Mouse (Mus musculus) olfactory bulb, adult 2 months (tissue): ENCODE measurements around the gene Selenbp1. TPM values are rescaled to one million over a fixed set of nuclear protein-coding genes. Genes with fewer than 3 reads are reported as not detected.
"Not testable (repeated sequence)": the region's sequence is repeated elsewhere in the genome, so short reads cannot be mapped to it uniquely, and the experiment has no call there.

Experiments used
- H3K27ac ChIP-seq: fragments of 200-500 bp; 2 replicates; pipeline ENCODE4 v1.5.1; 2012; ENCODE audit warnings: low read depth, low read length; ENCODE audit not compliant: insufficient read depth
- H3K4me1 ChIP-seq: fragments of 200-500 bp; 2 replicates; pipeline ENCODE4 v1.6.1; 2012; ENCODE audit warnings: low read length; ENCODE audit not compliant: control insufficient read depth, insufficient read depth
- H3K4me3 ChIP-seq: fragments of 200-500 bp; 2 replicates; pipeline ENCODE4 v1.5.1; 2012; ENCODE audit warnings: mild to moderate bottlenecking, low read depth, low read length, moderate library complexity; ENCODE audit not compliant: insufficient read depth
- CTCF ChIP-seq: fragments of 200-500 bp; IDR thresholded peaks from 2 replicates; pipeline ENCODE4 v1.5.1; 2012; ENCODE audit warnings: low read depth, mild to moderate bottlenecking, low read length, moderate library complexity; ENCODE audit not compliant: insufficient read depth
- POLR2A ChIP-seq: fragments of 200-500 bp; IDR thresholded peaks from 2 replicates; pipeline ENCODE4 v1.6.1; 2012; ENCODE audit warnings: mild to moderate bottlenecking, low read depth, low read length, moderate library complexity; ENCODE audit not compliant: insufficient read depth
- WGBS: fragments of 180-500 bp; shearing (Covaris S2); methylation state at CpG from one replicate; pipeline ENCODE4 v1.1.7; 2018; 5-methylcytosine and 5-hydroxymethylcytosine counted together
- polyA plus RNA-seq: library from polyadenylated mRNA; stranded (reverse); fragments of >200 nt; gene quantifications from 2 replicates; pipeline ENCODE4 v1.2.4, GENCODE M21; 2012; ENCODE audit warnings: low replicate concordance; ENCODE audit not compliant: missing spikeins, insufficient read depth, insufficient read length

Selenbp1 gene
- polyA plus RNA-seq = not detected in 2 replicates

GRCm38 (mm10) chr3:94932809-94933564 lies at the start of gene Selenbp1:
Gene Selenbp1 (plus strand): TSS chr3:94933056.
- Histone ChIP-seq H3K27ac (peak within 1 kb of the TSS; percentile 42; the same call in 1 of the 2 replicates), H3K4me3 (peak within 1 kb of the TSS; percentile 38), H3K4me1 (peaks cover 7% of the 10 kb centered on the region)
- 21% methylated on average over 16 of the region's 16 CpGs for WGBS
- TF ChIP-seq CTCF (no peak), POLR2A (0 out of 2 replicates have a peak, but pooled peaks have one; percentile 20)

- peaks cover 5% of the 10 kb centered on the region for H3K4me1 ChIP-seq
- peak within 1 kb of the TSS; percentile 63 for H3K27ac ChIP-seq
- TF ChIP-seq POLR2A = peak; percentile 73
- TF ChIP-seq CTCF = no peak
- peak within 1 kb of the TSS; percentile 88 for H3K4me3 ChIP-seq
- under 1% methylated on average over 61 of the region's 61 CpGs for WGBS
Measured at GRCm38 (mm10) chr3:94886316-94887224, 46.3 kb upstream of the Selenbp1 start, which contains the start of gene Psmb4. Gene Psmb4 (minus strand): TSS chr3:94886961.

DNA sequence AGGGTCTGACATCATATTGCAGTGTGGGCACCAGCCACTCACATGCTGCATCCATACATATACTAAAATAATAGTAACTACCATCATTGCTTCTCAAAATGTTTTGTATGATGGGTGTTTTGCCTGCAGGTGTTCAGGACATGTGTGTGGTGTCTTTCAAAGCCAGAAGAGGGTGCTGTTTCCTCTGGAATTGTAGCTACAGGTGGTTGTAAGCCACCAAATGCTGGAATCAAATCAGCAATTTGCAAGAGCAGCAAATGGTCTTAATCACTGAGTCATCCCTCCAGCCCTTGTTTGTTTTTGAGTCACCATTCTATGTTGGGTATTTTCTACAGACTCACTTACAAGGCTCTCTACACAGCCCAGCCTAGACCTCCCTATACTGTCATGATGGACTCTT lies 44.3 kb upstream of the Selenbp1 start:
- no peak overlapping the region for H3K27ac ChIP-seq
- TF ChIP-seq CTCF (no peak), POLR2A (no peak)
- H3K4me1 ChIP-seq = peaks cover 5% of the 10 kb centered on the region
- no peak overlapping the region for H3K4me3 ChIP-seq

GRCm38 (mm10) chr3:94894076-94894475 lies 38.8 kb upstream of the Selenbp1 start:
- WGBS = 65% methylated on average over 3 of the region's 3 CpGs
- no peak overlapping the region for H3K4me3 ChIP-seq
- H3K4me1 ChIP-seq = no peaks in the 10 kb centered on the region
- TF ChIP-seq CTCF = no peak
- no peak for TF ChIP-seq POLR2A
- H3K27ac ChIP-seq = no peak overlapping the region

DNA sequence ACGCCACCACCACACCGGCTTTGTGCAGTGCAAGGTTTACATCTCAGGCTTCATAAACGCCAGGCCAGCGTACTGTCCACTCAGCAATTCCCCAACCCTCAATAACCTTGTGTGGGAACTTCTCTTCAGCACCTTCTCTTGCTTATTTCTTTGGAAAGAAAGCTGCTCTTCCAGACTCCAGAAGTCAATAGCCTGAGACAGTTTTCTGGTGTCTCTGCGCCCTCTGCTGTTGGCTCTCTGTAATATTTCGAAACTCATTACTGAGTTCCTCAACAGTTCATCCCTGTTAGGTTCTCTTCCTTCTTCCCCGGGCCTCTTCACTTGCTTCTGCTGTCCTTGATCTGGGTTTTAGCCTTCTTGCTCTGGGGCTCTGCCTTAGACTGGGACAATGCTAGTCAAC lies 30.1 kb upstream of the Selenbp1 start:
- H3K4me1 ChIP-seq = no peaks in the 10 kb centered on the region
- TF ChIP-seq POLR2A = no peak
- TF ChIP-seq CTCF = no peak
- WGBS = 24% methylated on average over 7 of the region's 7 CpGs
- H3K27ac ChIP-seq = no peak overlapping the region
- no peak overlapping the region for H3K4me3 ChIP-seq

DNA sequence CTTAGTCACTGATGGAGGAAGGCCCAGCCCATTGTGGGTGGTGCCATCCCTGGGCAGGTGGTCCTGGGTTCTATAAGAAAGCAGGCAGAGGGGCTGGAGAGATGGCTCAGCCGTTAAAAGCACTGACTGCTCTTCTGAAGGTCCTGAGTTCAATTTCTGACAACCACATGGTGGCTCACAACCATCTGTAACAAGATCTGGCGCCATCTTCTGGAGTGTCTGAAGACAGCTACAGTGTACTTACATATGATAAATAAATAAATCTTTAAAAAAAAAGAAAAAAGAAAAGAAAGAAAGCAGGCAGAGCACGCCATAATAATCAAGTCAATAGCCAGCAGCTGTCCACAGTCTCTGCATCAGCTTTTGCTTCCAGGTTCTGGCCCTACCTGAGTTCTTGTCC lies 28.1 kb upstream of the Selenbp1 start:
- not testable (repeated sequence) for H3K4me3 ChIP-seq, H3K27ac ChIP-seq, H3K4me1 ChIP-seq
- WGBS = 61% methylated on average over 3 of the region's 3 CpGs

DNA sequence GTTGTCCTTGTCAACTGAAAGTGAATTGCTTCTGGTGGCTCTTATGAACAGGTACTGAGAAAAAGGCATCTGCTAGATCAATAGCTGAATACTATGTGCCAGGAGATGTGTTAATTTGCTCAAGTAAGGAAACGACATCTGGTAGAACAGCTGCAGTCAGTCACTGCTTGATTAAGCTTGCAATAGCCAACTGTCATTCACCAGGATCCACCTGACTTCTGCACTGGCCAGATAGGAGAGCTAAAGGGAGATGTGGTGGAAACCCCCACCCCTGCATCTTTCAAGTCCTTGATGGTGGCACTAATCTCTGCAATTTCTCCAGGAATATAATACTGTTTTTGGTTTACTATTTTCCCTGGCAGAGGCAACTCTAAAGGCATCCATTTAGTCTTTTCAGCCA lies 26.4 kb upstream of the Selenbp1 start:
- H3K4me3 ChIP-seq = no peak overlapping the region
- no peaks in the 10 kb centered on the region for H3K4me1 ChIP-seq
- 61% methylated on average over 1 of the region's 1 CpGs for WGBS
- TF ChIP-seq POLR2A (no peak), CTCF (no peak)
- H3K27ac ChIP-seq = no peak overlapping the region

DNA sequence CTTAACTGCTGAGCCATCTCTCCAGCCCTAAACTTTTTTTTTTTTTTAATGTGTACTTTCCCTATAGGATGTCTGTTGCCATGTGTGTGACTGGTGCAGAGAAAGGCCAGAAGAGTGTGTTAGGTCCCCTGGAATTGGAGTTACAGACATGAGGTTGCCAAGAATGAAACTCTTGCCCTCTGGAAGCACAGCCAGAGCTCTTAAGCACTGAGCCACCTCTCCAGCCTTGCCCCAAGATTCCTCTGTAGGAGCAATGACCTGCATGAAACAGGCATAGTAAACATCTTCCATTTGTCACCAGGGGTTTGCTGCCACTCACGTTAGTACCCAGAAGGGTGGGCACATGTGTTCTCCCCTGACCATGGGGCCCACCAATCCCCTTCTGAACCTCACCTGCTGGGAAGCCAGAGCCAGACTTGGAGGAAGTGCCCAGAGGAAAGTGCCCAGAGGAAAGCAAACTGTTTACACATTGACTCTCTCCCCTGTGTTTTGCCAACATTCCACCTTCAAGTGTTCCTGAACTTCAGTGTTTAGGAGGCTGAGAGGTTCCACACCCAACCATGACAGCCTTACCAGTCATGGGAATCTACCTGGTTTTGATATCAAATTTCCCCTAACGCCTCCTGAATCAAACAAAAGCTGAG lies 21.7 kb upstream of the Selenbp1 start:
- WGBS = 68% methylated on average over 2 of the region's 2 CpGs
- no peak overlapping the region for H3K27ac ChIP-seq
- H3K4me3 ChIP-seq = no peak overlapping the region
- H3K4me1 ChIP-seq = no peaks in the 10 kb centered on the region
- TF ChIP-seq POLR2A (no peak), CTCF (no peak)
